Mouse (Mus musculus): ENCODE measurements around the gene Card14. TPM values are rescaled to one million over a fixed set of nuclear protein-coding genes. Genes with fewer than 3 reads are reported as not detected.
A peak's percentile ranks its signal among the peaks of the same experiment; 100 is the strongest.

The Card14 gene
- total and polyA plus RNA-seq, 2 experiments from 2014 or later, result 0.34 to 1.6 TPM

DNA sequence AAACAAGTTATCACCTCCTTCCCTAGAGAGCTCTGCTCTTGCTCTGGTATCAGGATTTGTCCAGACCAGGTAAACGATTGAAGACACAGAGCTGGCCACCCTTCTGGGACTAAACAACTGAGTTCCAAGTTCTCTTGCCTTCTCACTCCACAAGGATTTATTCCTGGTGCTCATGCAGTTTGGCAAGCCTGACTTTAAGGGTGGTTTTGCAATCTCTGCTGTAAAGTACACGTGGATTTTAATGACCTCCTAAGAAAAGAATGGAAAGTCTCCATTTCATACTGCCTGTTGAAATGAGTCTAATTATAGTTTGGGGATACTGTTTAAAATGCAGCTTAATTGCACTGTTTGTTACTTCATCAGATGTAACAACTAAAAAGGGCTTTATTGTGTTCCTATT, 6.6 kb upstream of the Card14 start:
- DNase-seq (no peak), ATAC-seq (no peak)
- no peaks in the 10 kb centered on the region; the same call in 1 of the 2 replicates for H3K27me3 ChIP-seq (ENCODE audit: insufficient read depth, low read length)
- no peak overlapping the region for H3K4me3 ChIP-seq (ENCODE audit: low read depth, low read length)
- WGBS, result 23% methylated on average over 2 of the region's 2 CpGs
- H3K27ac ChIP-seq (ENCODE audit: low read depth, low read length), result no peak overlapping the region
- peak overlapping the region; percentile 78; the same call in 1 of the 2 replicates for H3K4me2 ChIP-seq (ENCODE audit: low read depth)
- H3K4me1 ChIP-seq (ENCODE audit: insufficient read depth), result peaks cover 14% of the 10 kb centered on the region; the same call in 1 of the 2 replicates
- H3K9me3 ChIP-seq (ENCODE audit: low read length), result no peaks in the 10 kb centered on the region
- no peak overlapping the region for H3K9ac ChIP-seq
- TF ChIP-seq CTCF (IDR thresholded peaks at IDR 0.05; ENCODE audit: low read depth), result no peak
- peaks cover 19% of the 10 kb centered on the region for H3K36me3 ChIP-seq (ENCODE audit: insufficient read depth)

DNA sequence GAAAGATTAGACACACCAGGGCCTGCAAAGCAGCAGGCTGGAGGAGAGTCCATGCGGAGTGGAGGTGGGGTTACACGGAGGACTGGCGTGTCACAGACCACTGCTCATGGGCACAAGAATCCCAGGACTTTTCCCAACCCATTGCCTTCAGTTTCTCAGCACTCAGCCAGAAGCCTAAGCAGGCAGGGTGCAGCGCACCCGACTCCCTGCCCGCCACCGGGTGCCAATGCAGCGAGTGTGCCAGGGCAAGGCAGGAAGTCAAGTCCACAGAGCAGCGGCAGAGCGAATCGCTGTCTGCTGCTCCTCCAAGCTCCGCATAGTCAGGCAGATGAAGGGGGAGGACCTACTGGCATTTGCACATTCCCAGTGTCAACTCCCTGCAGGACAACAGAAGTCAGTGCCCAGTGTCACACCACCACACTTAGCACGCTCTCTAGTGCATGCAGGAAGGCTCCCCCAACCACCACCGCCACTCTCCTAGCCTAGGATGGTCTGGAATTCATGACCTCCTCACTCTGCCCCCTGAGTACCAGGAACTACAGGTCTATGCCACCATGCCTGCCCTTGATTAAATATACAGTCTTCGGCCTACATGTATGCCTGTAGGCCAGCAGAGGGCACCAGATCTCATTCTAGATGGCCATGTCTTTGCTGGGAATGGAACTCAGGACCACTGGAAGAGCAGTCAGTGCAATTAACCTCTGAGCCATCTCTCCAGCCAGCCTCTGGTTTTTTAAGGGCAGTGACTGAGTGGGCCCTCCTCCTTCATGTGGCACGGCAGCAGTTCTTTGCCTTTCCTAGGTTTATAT, 2.5 kb upstream of the Card14 start:
- TF ChIP-seq CTCF (IDR thresholded peaks at IDR 0.05; ENCODE audit: low read depth), result peak; percentile 88
- H3K4me2 ChIP-seq (ENCODE audit: low read depth), result no peak overlapping the region
- no peak overlapping the region for H3K9ac ChIP-seq
- H3K27me3 ChIP-seq (ENCODE audit: insufficient read depth, low read length), result no peaks in the 10 kb centered on the region; the same call in 1 of the 2 replicates
- H3K27ac ChIP-seq (ENCODE audit: low read depth, low read length), result no peak overlapping the region
- 46% methylated on average over 16 of the region's 16 CpGs for WGBS
- peaks cover 6% of the 10 kb centered on the region; the same call in 1 of the 2 replicates for H3K4me1 ChIP-seq (ENCODE audit: insufficient read depth)
- ATAC-seq, result peak; percentile 47
- H3K36me3 ChIP-seq (ENCODE audit: insufficient read depth), result no peaks in the 10 kb centered on the region
- no peaks in the 10 kb centered on the region for H3K9me3 ChIP-seq (ENCODE audit: low read length)
- no peak overlapping the region for H3K4me3 ChIP-seq (ENCODE audit: low read depth, low read length)
- DNase-seq, result peak; percentile 66

DNA sequence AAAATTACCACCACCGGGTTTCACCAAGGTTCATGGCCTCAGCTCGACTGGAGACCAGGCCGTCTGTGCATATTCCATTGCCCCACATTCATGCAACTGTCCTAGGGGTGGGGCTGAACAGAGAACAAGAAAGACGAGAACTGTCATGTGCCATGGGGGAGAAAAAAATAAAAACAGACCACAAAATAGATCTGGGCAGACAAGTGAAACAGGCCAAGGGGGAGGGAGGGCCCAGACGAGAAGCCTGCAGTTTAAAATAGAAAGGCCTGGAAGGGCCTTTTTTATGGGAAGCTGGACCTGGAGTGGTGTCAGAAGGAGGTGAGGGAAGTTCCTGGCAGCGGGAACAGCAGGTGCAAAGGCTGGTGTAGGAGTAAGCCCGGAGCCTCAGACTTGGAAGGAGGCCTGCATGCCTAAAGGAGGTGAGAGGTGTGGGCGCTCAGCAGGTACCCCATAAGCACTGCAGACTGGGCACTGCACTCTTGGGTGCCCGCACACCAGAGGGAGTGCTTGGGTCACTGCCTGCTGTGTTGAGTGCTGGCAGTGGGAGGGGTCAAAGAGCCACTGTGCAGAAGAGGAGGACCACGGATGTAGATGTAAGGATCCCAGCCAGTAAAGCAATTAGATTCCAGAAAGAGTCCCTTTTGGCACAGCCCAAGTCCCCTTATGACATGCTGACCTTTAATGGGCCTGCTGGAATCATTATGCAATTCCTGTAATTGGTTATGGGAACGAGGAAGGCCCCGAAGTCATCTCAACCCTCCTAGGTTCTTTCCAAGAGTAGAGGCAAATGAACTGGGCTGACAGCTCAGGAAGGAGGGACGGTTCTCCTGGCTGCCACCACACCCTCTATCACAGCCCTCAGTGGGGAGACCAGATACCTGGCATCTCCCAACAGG, 558 bp upstream of the Card14 start:
- Histone ChIP-seq H3K9ac (no peak overlapping the region), H3K27me3 (ENCODE audit: insufficient read depth, low read length) (no peaks in the 10 kb centered on the region; the same call in 1 of the 2 replicates), H3K4me3 (ENCODE audit: low read depth, low read length) (no peak overlapping the region), H3K4me2 (ENCODE audit: low read depth) (no peak overlapping the region), H3K4me1 (ENCODE audit: insufficient read depth) (no peaks in the 10 kb centered on the region), H3K27ac (ENCODE audit: low read depth, low read length) (no peak overlapping the region), H3K36me3 (ENCODE audit: insufficient read depth) (no peaks in the 10 kb centered on the region), H3K9me3 (ENCODE audit: low read length) (no peaks in the 10 kb centered on the region)
- ATAC-seq (no peak), DNase-seq (no peak)
- 61% methylated on average over 13 of the region's 13 CpGs for WGBS
- TF ChIP-seq CTCF (IDR thresholded peaks at IDR 0.05; ENCODE audit: low read depth), result no peak

DNA sequence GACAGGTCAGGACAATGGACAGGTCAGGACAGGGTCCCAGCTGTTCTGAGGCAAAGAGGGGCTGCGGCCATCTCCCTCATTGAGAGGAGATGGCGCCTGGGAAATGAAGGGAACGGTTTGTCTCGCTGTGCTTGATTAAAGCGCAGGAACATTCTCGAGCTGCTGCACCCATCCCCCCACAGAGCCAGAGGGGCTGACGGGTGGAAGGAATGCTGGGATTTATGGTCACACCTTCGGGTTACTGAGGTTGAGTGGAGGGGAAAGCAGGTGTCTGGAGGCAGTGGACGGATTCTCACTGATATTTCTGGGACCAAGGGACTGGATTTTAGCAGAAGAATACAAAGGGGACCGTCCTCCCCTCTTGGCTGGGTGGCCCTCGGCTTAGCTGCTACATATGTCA, 348 bp downstream of the Card14 start:
- Histone ChIP-seq H3K4me2 (ENCODE audit: low read depth) (no peak overlapping the region), H3K27me3 (ENCODE audit: insufficient read depth, low read length) (no peaks in the 10 kb centered on the region; the same call in 1 of the 2 replicates), H3K4me3 (ENCODE audit: low read depth, low read length) (no peak overlapping the region), H3K9ac (no peak overlapping the region), H3K27ac (ENCODE audit: low read depth, low read length) (no peak overlapping the region), H3K36me3 (ENCODE audit: insufficient read depth) (no peaks in the 10 kb centered on the region), H3K4me1 (ENCODE audit: insufficient read depth) (no peaks in the 10 kb centered on the region), H3K9me3 (ENCODE audit: low read length) (no peaks in the 10 kb centered on the region)
- TF ChIP-seq CTCF (IDR thresholded peaks at IDR 0.05; ENCODE audit: low read depth), result no peak
- DNase-seq, result no peak
- ATAC-seq, result no peak
- WGBS, result 35% methylated on average over 11 of the region's 11 CpGs

DNA sequence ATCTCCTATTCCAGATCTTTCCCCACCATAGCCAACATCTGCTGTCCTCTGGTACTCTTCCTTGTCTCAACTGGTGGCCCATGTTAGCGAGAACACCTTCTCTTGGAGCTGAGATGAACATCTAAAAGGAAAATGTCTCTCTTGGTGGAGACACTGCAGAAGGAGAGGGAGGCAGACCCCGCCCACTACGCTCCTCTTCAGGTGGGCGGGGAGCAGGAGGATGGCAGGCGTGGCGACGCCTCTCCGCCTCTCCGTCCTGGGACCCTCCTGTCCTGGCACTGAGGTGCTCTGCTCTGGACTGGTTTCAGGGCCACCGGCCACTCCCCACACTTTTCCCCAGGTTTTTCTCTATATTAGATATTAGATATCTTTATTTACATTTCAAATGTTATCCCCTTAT, 3.1 kb downstream of the Card14 start:
- Histone ChIP-seq H3K27me3 (ENCODE audit: insufficient read depth, low read length) (no peaks in the 10 kb centered on the region; the same call in 1 of the 2 replicates), H3K4me3 (ENCODE audit: low read depth, low read length) (no peak overlapping the region), H3K36me3 (ENCODE audit: insufficient read depth) (no peaks in the 10 kb centered on the region), H3K9ac (no peak overlapping the region), H3K4me2 (ENCODE audit: low read depth) (no peak overlapping the region), H3K4me1 (ENCODE audit: insufficient read depth) (no peaks in the 10 kb centered on the region), H3K9me3 (ENCODE audit: low read length) (no peaks in the 10 kb centered on the region), H3K27ac (ENCODE audit: low read depth, low read length) (no peak overlapping the region)
- WGBS, result 11% methylated on average over 10 of the region's 10 CpGs
- ATAC-seq, result no peak
- DNase-seq, result no peak
- TF ChIP-seq CTCF (IDR thresholded peaks at IDR 0.05; ENCODE audit: low read depth), result no peak

DNA sequence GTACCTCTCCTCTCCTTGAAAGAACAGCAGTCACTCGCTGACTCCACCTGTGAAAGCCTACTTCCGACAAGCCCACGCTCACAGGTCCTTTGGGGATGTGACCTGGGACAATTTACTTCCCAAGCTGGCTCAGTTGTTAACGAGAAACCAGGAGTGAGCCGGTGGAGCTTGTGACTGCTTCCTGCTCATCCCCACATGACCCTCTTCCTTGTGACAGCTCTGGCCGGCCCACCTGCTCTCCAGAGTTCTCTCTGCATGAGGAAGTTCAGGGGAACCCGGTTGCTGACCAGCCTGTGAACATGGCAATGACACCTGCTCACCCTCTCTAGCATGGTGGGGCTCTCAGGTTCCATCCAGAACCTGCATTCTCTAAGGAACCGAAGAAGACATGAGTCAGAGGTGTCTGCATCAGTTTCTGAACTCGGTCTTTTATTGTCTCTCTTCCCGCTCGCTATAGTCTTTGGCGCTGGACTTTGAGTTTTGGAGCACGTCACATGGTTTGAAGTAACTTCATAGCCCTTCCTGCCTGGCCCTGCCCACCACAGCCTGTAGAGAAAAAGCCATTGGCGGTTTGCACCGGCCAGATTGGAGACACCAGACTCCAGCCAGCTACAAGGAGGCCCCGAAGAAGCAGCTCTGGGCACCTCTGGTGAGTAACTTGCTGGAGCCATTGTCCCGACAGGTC, 6.8 kb downstream of the Card14 start:
- H3K4me2 ChIP-seq (ENCODE audit: low read depth), result no peak overlapping the region
- DNase-seq (no peak), ATAC-seq (no peak)
- WGBS, result 78% methylated on average over 17 of the region's 17 CpGs
- no peak overlapping the region for H3K4me3 ChIP-seq (ENCODE audit: low read depth, low read length)
- no peak overlapping the region for H3K9ac ChIP-seq
- H3K4me1 ChIP-seq (ENCODE audit: insufficient read depth), result no peaks in the 10 kb centered on the region
- no peaks in the 10 kb centered on the region; the same call in 1 of the 2 replicates for H3K27me3 ChIP-seq (ENCODE audit: insufficient read depth, low read length)
- no peaks in the 10 kb centered on the region for H3K9me3 ChIP-seq (ENCODE audit: low read length)
- H3K27ac ChIP-seq (ENCODE audit: low read depth, low read length), result no peak overlapping the region
- H3K36me3 ChIP-seq (ENCODE audit: insufficient read depth), result no peaks in the 10 kb centered on the region
- TF ChIP-seq CTCF (IDR thresholded peaks at IDR 0.05; ENCODE audit: low read depth), result no peak

All from forebrain, postnatal 0 days (tissue).